Mouse (Mus musculus): ENCODE data around the gene Pde8b.

- no peak for TF ChIP-seq CTCF (IDR thresholded peaks at IDR 0.05; ENCODE audit: low read depth)
- TF ChIP-seq EP300 (optimal IDR thresholded peaks at IDR 0.05), result no peak
These were observed 119.1 kb downstream of the Pde8b start for GRCm38 (mm10) chr13:95131041-95131440.

Measured in stomach, postnatal 0 days (tissue).